Mouse (Mus musculus) cortical plate, adult 2 months (tissue): ENCODE results near the gene Prph. TPM values are rescaled to one million over a fixed set of nuclear protein-coding genes. Genes with fewer than 3 reads are reported as not detected.

Experiments
- H3K27ac ChIP-seq: fragments of 200-500 bp; 2 replicates; pipeline ENCODE4 v1.5.1; 2012; ENCODE audit warnings: low read length, control low read depth, inconsistent platforms; ENCODE audit not compliant: insufficient read depth
- H3K4me1 ChIP-seq: fragments of 200-500 bp; 2 replicates; pipeline ENCODE4 v1.6.1; 2011; ENCODE audit warnings: low read length; ENCODE audit not compliant: control insufficient read depth, insufficient read depth
- H3K4me3 ChIP-seq: fragments of 200-500 bp; 2 replicates; pipeline ENCODE4 v1.5.1; 2011; ENCODE audit warnings: mild to moderate bottlenecking, low read length, control low read depth; ENCODE audit not compliant: insufficient read depth
- CTCF ChIP-seq: fragments of 200-500 bp; IDR thresholded peaks from 2 replicates; pipeline ENCODE4 v1.5.1; 2011; ENCODE audit warnings: mild to moderate bottlenecking, control low read depth, low read length; ENCODE audit not compliant: insufficient read depth; ENCODE audit errors: extremely low read depth
- POLR2A ChIP-seq: fragments of 200-500 bp; IDR thresholded peaks from 2 replicates; pipeline ENCODE4 v1.6.1; 2011; ENCODE audit warnings: mild to moderate bottlenecking, low read length, control low read depth; ENCODE audit not compliant: insufficient read depth; ENCODE audit errors: extremely low read depth
- polyA plus RNA-seq: library from polyadenylated mRNA; depleted of rRNA; stranded (reverse); fragments of >200 nt; gene quantifications from 2 replicates; pipeline ENCODE4 v1.2.3, GENCODE M21; 2012

The Prph gene
- polyA plus RNA-seq, 1 experiment, result 3.2 TPM

- no peak for TF ChIP-seq CTCF
- no peak for TF ChIP-seq POLR2A
- no peak overlapping the region for H3K4me3 ChIP-seq
- H3K4me1 ChIP-seq, result no peaks in the 10 kb centered on the region
These were observed 33.7 kb upstream of the Prph start for GRCm38 (mm10) chr15:99021255-99021654.

GRCm38 (mm10) chr15:99024668-99025314 is 30.2 kb upstream of the Prph start:
- Histone ChIP-seq H3K4me1 (no peaks in the 10 kb centered on the region), H3K27ac (no peak overlapping the region), H3K4me3 (no peak overlapping the region)
- no peak for TF ChIP-seq POLR2A
- TF ChIP-seq CTCF, result peak; percentile 78

More at GRCm38 (mm10) chr15:99021255-99021654, 33.7 kb upstream of the Prph start:
- no peak overlapping the region for H3K27ac ChIP-seq

DNA sequence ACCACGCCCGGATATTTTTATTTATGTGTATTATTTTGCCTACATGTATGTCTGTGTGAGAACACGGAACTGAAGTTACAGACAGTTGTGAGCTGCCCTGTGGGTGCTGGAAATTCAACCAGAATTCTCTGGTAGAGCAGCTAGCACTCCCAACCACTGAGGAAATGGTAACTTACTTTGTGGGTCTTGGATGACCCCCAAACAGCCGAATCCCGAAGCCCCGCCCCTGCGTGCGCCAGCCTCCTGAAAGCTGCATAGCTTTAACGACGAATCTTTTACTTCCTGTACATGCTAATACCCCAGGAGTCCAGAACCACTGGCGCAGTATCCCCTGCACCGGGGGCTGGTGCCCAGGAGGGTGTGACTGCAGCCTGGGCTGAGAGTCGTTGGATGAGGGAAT is 29.6 kb upstream of the Prph start:
- Histone ChIP-seq H3K4me1 (no peaks in the 10 kb centered on the region), H3K27ac (no peak overlapping the region), H3K4me3 (no peak overlapping the region)
- TF ChIP-seq CTCF (no peak), POLR2A (no peak)

DNA sequence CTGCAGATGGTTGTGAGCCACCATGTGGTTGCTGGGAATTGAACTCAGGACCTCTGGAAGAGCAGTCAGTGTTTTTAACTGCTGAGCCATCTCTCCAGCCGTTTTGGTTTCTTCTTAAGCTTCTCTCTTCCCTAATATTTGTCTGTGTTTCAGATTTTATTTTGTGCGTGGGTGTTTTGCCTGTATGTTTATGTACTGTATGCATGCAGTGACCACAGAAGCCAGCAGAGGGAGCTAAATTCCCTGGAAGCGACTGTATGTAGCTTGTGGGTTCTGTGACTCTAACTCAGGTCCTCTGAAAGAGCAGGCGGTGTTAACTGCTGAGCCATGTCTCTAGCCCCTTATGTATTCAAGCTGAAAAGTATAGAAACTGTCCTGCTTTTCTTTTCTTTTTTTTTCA is 28.7 kb upstream of the Prph start:
- H3K4me3 ChIP-seq, result no peak overlapping the region
- peak; percentile 36; the same call in 1 of the 2 replicates for TF ChIP-seq CTCF
- no peak for TF ChIP-seq POLR2A
- no peaks in the 10 kb centered on the region for H3K4me1 ChIP-seq
- no peak overlapping the region for H3K27ac ChIP-seq

DNA sequence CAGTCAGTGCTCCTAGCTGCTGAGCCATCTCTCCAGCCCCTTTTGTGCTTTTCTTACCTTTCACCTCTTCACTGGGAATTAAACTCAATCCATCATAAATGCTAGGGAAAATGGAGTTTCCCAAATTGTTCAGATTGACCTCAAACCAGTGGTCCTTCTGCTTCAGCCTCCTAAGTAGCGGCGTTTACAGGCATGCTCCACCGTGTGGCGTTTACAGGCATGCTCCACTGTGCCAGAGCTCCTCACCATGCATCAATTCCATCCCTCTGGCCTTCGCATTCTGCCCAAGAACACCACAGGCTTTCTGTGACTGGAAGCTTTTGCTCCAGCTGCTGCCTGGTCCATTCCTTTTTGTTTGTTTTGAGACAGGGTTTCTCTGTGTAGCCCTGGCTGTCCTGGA is 27.9 kb upstream of the Prph start:
- TF ChIP-seq CTCF, result no peak
- no peak for TF ChIP-seq POLR2A
- Histone ChIP-seq H3K4me1 (no peaks in the 10 kb centered on the region), H3K27ac (no peak overlapping the region), H3K4me3 (no peak overlapping the region)

DNA sequence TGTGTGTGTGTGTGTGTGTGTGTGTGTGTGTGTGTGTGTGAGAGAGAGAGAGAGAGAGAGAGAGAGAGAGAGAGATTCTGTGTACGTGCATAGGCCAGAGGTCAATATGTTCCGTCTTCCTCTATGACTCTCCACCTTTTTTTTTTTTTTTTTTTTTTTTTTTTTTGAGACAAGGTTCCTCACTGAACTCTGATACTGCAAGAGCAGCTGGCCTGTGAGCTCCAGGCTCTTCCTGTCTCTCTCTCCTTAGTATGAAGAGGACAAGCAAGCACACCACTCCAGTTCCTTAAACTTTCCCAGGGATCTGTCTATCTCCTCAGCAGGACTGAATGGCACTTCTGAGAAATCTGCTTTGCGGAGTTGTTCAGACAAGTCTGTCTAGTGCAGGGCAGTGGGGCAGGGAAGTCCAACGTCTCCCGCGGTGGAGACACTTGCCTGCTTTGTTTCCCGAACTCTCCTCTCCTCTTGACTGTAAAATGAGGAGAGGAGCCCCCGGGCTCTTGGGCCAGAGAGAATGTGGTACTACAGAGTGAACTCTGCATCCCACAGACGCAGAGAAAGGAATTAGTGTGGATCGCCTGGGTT is 26.0 kb upstream of the Prph start:
- H3K4me3 ChIP-seq, result no peak overlapping the region; the same call in 1 of the 2 replicates
- no peak for TF ChIP-seq CTCF
- no peak for TF ChIP-seq POLR2A
- no peaks in the 10 kb centered on the region for H3K4me1 ChIP-seq
- H3K27ac ChIP-seq, result no peak overlapping the region

DNA sequence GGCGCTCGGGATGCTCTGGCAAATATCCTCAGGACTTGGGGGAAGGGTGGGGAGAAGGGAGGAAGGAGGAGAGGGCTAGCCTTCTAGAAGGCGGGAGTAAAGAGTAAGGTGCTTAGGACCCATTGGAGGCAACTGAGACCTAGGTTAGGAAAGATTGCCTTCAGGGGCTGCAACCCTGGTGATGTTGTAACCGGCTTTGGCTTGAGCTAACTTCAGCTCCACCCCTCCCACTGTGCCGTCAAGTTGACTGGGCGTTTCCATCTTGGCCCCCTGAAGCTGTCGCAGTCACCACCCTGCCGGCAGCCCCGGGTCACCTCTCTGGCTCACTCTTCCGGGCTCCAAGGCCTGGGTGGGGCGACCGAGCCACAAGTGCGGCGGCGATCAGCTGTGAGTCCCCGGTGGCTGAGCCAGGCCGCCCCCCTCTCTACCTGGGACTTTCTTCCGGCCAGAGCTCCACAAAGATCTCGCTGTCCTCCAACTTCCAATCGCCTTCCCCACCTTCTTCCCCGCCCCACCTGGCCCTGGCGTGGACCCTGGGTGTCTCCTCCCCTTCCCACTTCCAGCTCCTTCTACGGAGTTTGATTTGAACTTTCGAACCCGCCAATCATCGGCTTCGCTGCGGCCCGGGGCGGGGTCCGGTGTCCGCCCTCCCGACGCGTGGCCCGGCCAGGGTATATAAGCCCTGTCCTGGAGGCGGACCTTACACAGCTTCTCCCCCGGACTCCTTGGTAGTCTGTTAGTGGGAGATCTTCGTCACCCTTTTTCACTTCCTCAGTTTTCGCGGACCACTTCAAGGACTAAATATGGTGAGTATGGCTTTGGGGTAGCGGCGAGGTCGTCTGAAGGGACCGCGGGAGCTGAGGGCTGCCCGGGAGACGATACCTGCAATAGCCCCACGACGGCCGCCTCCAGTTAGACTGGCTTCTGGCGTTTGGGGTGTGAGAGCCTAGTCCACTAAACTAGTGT is 25.1 kb upstream of the Prph start, which contains the start of gene Tuba1c:
Gene Tuba1c (plus strand): TSS at position 273 of the 966 bp plus-strand sequence.
- H3K4me1 ChIP-seq, result no peaks in the 10 kb centered on the region
- no peak within 1 kb of the TSS for H3K27ac ChIP-seq
- peak within 1 kb of the TSS; percentile 37 for H3K4me3 ChIP-seq
- TF ChIP-seq CTCF (no peak), POLR2A (no peak)

- TF ChIP-seq POLR2A (no peak), CTCF (no peak)
- H3K4me1 ChIP-seq, result no peaks in the 10 kb centered on the region
- no peak overlapping the region for H3K27ac ChIP-seq
- peak overlapping the region; percentile 37; the same call in 1 of the 2 replicates for H3K4me3 ChIP-seq
These were observed 24.2 kb upstream of the Prph start for GRCm38 (mm10) chr15:99030585-99031387.

GRCm38 (mm10) chr15:99031388-99031675 is 23.6 kb upstream of the Prph start:
- Histone ChIP-seq H3K4me3 (no peak overlapping the region), H3K4me1 (no peaks in the 10 kb centered on the region), H3K27ac (no peak overlapping the region)
- no peak for TF ChIP-seq CTCF
- TF ChIP-seq POLR2A, result no peak
